Mouse (Mus musculus): ENCODE measurements around the gene Sgk2.

The Sgk2 gene

GRCm38 (mm10) chr2:162991394-162992083 is 4.4 kb downstream of the Sgk2 start:
- no peak for DNase-seq (ENCODE audit: extremely low spot score, low spot score)

- no peak for DNase-seq (ENCODE audit: extremely low spot score, low spot score)
These were observed 4.9 kb downstream of the Sgk2 start for GRCm38 (mm10) chr2:162992084-162992437.

GRCm38 (mm10) chr2:162993881-162994616 is 6.9 kb downstream of the Sgk2 start:
- no peak for DNase-seq (ENCODE audit: extremely low spot score, low spot score)

GRCm38 (mm10) chr2:162998528-162999230 is 11.5 kb downstream of the Sgk2 start:
- peak; percentile 69 for DNase-seq (ENCODE audit: extremely low spot score, low spot score)

- peak; percentile 30 for DNase-seq (ENCODE audit: extremely low spot score, low spot score)
These were observed 12.6 kb downstream of the Sgk2 start for GRCm38 (mm10) chr2:162999744-163000143.

GRCm38 (mm10) chr2:163001071-163001470 is 13.9 kb downstream of the Sgk2 start:
- no peak for DNase-seq (ENCODE audit: extremely low spot score, low spot score)

GRCm38 (mm10) chr2:163007299-163007698 is 20.2 kb downstream of the Sgk2 start:
- DNase-seq (ENCODE audit: extremely low spot score, low spot score) = no peak

- peak; percentile 95 for DNase-seq (ENCODE audit: extremely low spot score, low spot score)
These were observed 30.0 kb downstream of the Sgk2 start, which contains the start of gene Ift52 for GRCm38 (mm10) chr2:163016916-163017743. Gene Ift52, plus strand, starts transcription at chr2:163017354.

GRCm38 (mm10) chr2:163031289-163031688 is 44.2 kb downstream of the Sgk2 start:
- no peak for DNase-seq (ENCODE audit: extremely low spot score, low spot score)

- DNase-seq (ENCODE audit: extremely low spot score, low spot score) = no peak
These were observed 44.6 kb downstream of the Sgk2 start for GRCm38 (mm10) chr2:163031757-163032156.

- DNase-seq (ENCODE audit: extremely low spot score, low spot score) = no peak
These were observed 45.5 kb downstream of the Sgk2 start for GRCm38 (mm10) chr2:163032622-163033021.

GRCm38 (mm10) chr2:163039940-163040339 is 52.8 kb downstream of the Sgk2 start:
- no peak for DNase-seq (ENCODE audit: extremely low spot score, low spot score)

- peak; percentile 67 for DNase-seq (ENCODE audit: extremely low spot score, low spot score)
These were observed 61.0 kb downstream of the Sgk2 start for GRCm38 (mm10) chr2:163048125-163048524.

- no peak for DNase-seq (ENCODE audit: extremely low spot score, low spot score)
These were observed 62.0 kb downstream of the Sgk2 start for GRCm38 (mm10) chr2:163049116-163049515.

GRCm38 (mm10) chr2:163051691-163052090 is 64.6 kb downstream of the Sgk2 start:
- no peak for DNase-seq (ENCODE audit: extremely low spot score, low spot score)

GRCm38 (mm10) chr2:163052101-163052500 is 65.0 kb downstream of the Sgk2 start:
- DNase-seq (ENCODE audit: extremely low spot score, low spot score) = no peak

- no peak for DNase-seq (ENCODE audit: extremely low spot score, low spot score)
These were observed 65.7 kb downstream of the Sgk2 start for GRCm38 (mm10) chr2:163052826-163053225.

GRCm38 (mm10) chr2:163054335-163054840 is 67.3 kb downstream of the Sgk2 start, which contains the start of gene Mybl2:
Gene Mybl2, plus strand, starts transcription at chr2:163054687.
- DNase-seq (ENCODE audit: extremely low spot score, low spot score) = peak; percentile 91

GRCm38 (mm10) chr2:163054891-163055494 is 67.9 kb downstream of the Sgk2 start:
- peak; percentile 73 for DNase-seq (ENCODE audit: extremely low spot score, low spot score)

- no peak for DNase-seq (ENCODE audit: extremely low spot score, low spot score)
These were observed 68.6 kb downstream of the Sgk2 start for GRCm38 (mm10) chr2:163055715-163056114.

- no peak for DNase-seq (ENCODE audit: extremely low spot score, low spot score)
These were observed 69.5 kb downstream of the Sgk2 start for GRCm38 (mm10) chr2:163056584-163056983.
